14 mouse cellular contexts compared by ENCODE assay signal in genomic region chr9:81312047-81312446, GRCm38 (mm10).
A peak's percentile ranks its signal among the peaks of the same experiment; 100 is the strongest.
DNase-seq lines count a peak whose midpoint lies in the region.
"Had no signal": no experiment of that assay in that cellular context is flagged by ENCODE, and none has a peak within 500 bp of the region (broad histone marks: within the 10 kb centered on the region; RNA-seq: fewer than 3 reads in every experiment).

No protein-coding gene starts in this region.

- intact Hi-C loops in left cerebral cortex, postnatal 4 days (cut with DNase I), result no loop called here

- DNase-seq in left cerebral cortex, adult 11 months (ENCODE audit: low spot score), result peak; percentile 34
- no peak for DNase-seq in left cerebral cortex, postnatal 4 days
- peak; percentile 59 for DNase-seq in brain, adult 2 months (ENCODE audit: low read depth, low spot score)
- DNase-seq in telencephalon, adult 2 months (ENCODE audit: low read depth, low spot score), result peak; percentile 28
- no peak for DNase-seq in spleen, postnatal 14 days (ENCODE audit: low spot score in 2 of 2)
- DNase-seq: adrenal gland, adult 2 months; adrenal gland, postnatal 10 days; adrenal gland, postnatal 25 days; cerebellum, adult 11-12 months; cerebellum, adult 2 months; cerebellum, adult 9-10 months; cerebellum, postnatal 10 days; cerebellum, postnatal 25 days; forebrain, postnatal 0 days had no signal

Comparison
In these comparisons a context has a peak if more than half of its experiments do, and no peak if none do; other contexts are left out.
1. DNase-seq: peak in left cerebral cortex, adult 11 months (single experiment), brain, adult 2 months (single experiment) and telencephalon, adult 2 months (single experiment); none in left cerebral cortex, postnatal 4 days (single experiment) and spleen, postnatal 14 days (0 of 2).